Mouse (Mus musculus) heart, embryonic 16.5 days (tissue): Measurements from ENCODE around the gene Aig1. TPM values are rescaled to one million over a fixed set of nuclear protein-coding genes. Genes with fewer than 3 reads are reported as not detected.

Source experiments
- ATAC-seq: fragments of 200-750 bp; cut with Nextera tagmentation; replicated peaks from 2 replicates; pipeline ENCODE4 v1.8.0; 2017; ENCODE audit warnings: moderate number of reproducible peaks; ENCODE audit not compliant: insufficient read depth, low FRiP score; ENCODE audit errors: extremely low read depth
- H3K27ac ChIP-seq: fragments of 300-500 bp; sonication (generic); 2 replicates; pipeline ENCODE4 v1.5.1; 2014; ENCODE audit warnings: mild to moderate bottlenecking, low read length, control low read depth, moderate library complexity
- H3K27me3 ChIP-seq: fragments of 300-500 bp; sonication (generic); 2 replicates; pipeline ENCODE4 v1.6.1; 2014; ENCODE audit warnings: low read length, mixed read lengths; ENCODE audit not compliant: control insufficient read depth, insufficient read depth
- H3K36me3 ChIP-seq: fragments of 300-500 bp; sonication (generic); 2 replicates; pipeline ENCODE4 v1.6.1; 2014; ENCODE audit not compliant: control insufficient read depth, insufficient read depth
- H3K4me1 ChIP-seq: fragments of 300-500 bp; sonication (generic); 2 replicates; pipeline ENCODE4 v1.6.1; 2014; ENCODE audit warnings: low read length, mixed read lengths; ENCODE audit not compliant: control insufficient read depth, insufficient read depth
- H3K4me2 ChIP-seq: fragments of 300-500 bp; sonication (generic); 2 replicates; pipeline ENCODE4 v1.6.1; 2014; ENCODE audit warnings: low read depth, mild to moderate bottlenecking, control low read depth, low read length
- H3K4me3 ChIP-seq: fragments of 300-500 bp; sonication (generic); 2 replicates; pipeline ENCODE4 v1.5.1; 2014; ENCODE audit warnings: mild to moderate bottlenecking, control low read depth, low read length
- H3K9ac ChIP-seq: fragments of 300-500 bp; sonication (generic); 2 replicates; pipeline ENCODE4 v1.6.1; 2014; ENCODE audit warnings: low read length, control low read depth
- H3K9me3 ChIP-seq: fragments of 300-500 bp; sonication (generic); replicated peaks from 2 replicates; pipeline ENCODE4 v1.6.1; 2016; ENCODE audit warnings: low read length; ENCODE audit not compliant: control insufficient read depth
- WGBS: fragments of 180-500 bp; shearing (Covaris S2); extraction: QIAGEN DNeasy Blood & Tissue Kit; methylation state at CpG from one replicate; pipeline ENCODE4 v1.1.7; 2014; 5-methylcytosine and 5-hydroxymethylcytosine counted together
- polyA plus RNA-seq: library from polyadenylated mRNA; unstranded; fragments of >200 nt; fragmentation: Nextera tagmentation; extraction: Ambion mirVana; gene quantifications from 2 replicates; pipeline ENCODE4 v1.2.1, GENCODE M21; 2015

Aig1 gene
- polyA plus RNA-seq, 1 experiment from 2014 or later = 69.5 TPM

- Histone ChIP-seq H3K27ac (no peak overlapping the region), H3K9ac (no peak overlapping the region), H3K27me3 (no peaks in the 10 kb centered on the region), H3K9me3 (no peaks in the 10 kb centered on the region), H3K4me2 (no peak overlapping the region), H3K4me3 (no peak overlapping the region), H3K4me1 (peaks cover 16% of the 10 kb centered on the region), H3K36me3 (no peaks in the 10 kb centered on the region)
- ATAC-seq = no peak
- WGBS = 81% methylated on average over 21 of the region's 21 CpGs
These were observed 30.9 kb downstream of the Aig1 start for GRCm38 (mm10) chr10:13837709-13838456.

- ATAC-seq = no peak
- no peak overlapping the region for H3K4me3 ChIP-seq
- H3K4me1 ChIP-seq = peaks cover 7% of the 10 kb centered on the region
- H3K9ac ChIP-seq = no peak overlapping the region
- H3K27ac ChIP-seq = no peak overlapping the region
- no peaks in the 10 kb centered on the region for H3K36me3 ChIP-seq
- no peaks in the 10 kb centered on the region for H3K9me3 ChIP-seq
- 89% methylated on average over 9 of the region's 9 CpGs for WGBS
- no peak overlapping the region for H3K4me2 ChIP-seq
- no peaks in the 10 kb centered on the region for H3K27me3 ChIP-seq
These were observed 31.8 kb downstream of the Aig1 start for GRCm38 (mm10) chr10:13836956-13837355.

- no peak overlapping the region for H3K9ac ChIP-seq
- H3K27me3 ChIP-seq = no peaks in the 10 kb centered on the region
- no peak for ATAC-seq
- H3K4me1 ChIP-seq = peaks cover 5% of the 10 kb centered on the region; the same call in 1 of the 2 replicates
- no peak overlapping the region for H3K4me3 ChIP-seq
- 89% methylated on average over 10 of the region's 10 CpGs for WGBS
- no peak overlapping the region for H3K4me2 ChIP-seq
- H3K9me3 ChIP-seq = no peaks in the 10 kb centered on the region
- no peak overlapping the region for H3K27ac ChIP-seq
- no peaks in the 10 kb centered on the region for H3K36me3 ChIP-seq
These were observed 32.9 kb downstream of the Aig1 start for GRCm38 (mm10) chr10:13835737-13836475.

GRCm38 (mm10) chr10:13834056-13834455 is 34.7 kb downstream of the Aig1 start:
- H3K27ac ChIP-seq = no peak overlapping the region
- H3K4me1 ChIP-seq = peaks cover 5% of the 10 kb centered on the region; the same call in 1 of the 2 replicates
- no peaks in the 10 kb centered on the region for H3K9me3 ChIP-seq
- 0 out of 2 replicates have a peak, but pooled peaks cover 2% of the 10 kb centered on the region for H3K36me3 ChIP-seq
- 61% methylated on average over 7 of the region's 7 CpGs for WGBS
- H3K27me3 ChIP-seq = no peaks in the 10 kb centered on the region
- no peak overlapping the region for H3K4me3 ChIP-seq
- H3K9ac ChIP-seq = no peak overlapping the region
- H3K4me2 ChIP-seq = no peak overlapping the region
- no peak for ATAC-seq

GRCm38 (mm10) chr10:13833066-13833566 is 35.7 kb downstream of the Aig1 start:
- Histone ChIP-seq H3K27me3 (no peaks in the 10 kb centered on the region), H3K9me3 (no peaks in the 10 kb centered on the region), H3K9ac (no peak overlapping the region), H3K36me3 (peaks cover 7% of the 10 kb centered on the region), H3K4me2 (no peak overlapping the region), H3K4me3 (no peak overlapping the region), H3K27ac (no peak overlapping the region), H3K4me1 (no peaks in the 10 kb centered on the region)
- 85% methylated on average over 12 of the region's 12 CpGs for WGBS
- ATAC-seq = no peak

GRCm38 (mm10) chr10:13832546-13833033 is 36.2 kb downstream of the Aig1 start:
- no peak overlapping the region for H3K4me3 ChIP-seq
- H3K27me3 ChIP-seq = no peaks in the 10 kb centered on the region
- ATAC-seq = 0 out of 2 replicates have a peak, but pooled peaks have one; percentile 28
- H3K4me1 ChIP-seq = no peaks in the 10 kb centered on the region
- H3K36me3 ChIP-seq = peaks cover 7% of the 10 kb centered on the region
- H3K4me2 ChIP-seq = no peak overlapping the region
- no peak overlapping the region for H3K9ac ChIP-seq
- WGBS = 58% methylated on average over 7 of the region's 7 CpGs
- H3K9me3 ChIP-seq = no peaks in the 10 kb centered on the region
- H3K27ac ChIP-seq = no peak overlapping the region

- WGBS = 92% methylated on average over 8 of the region's 8 CpGs
- no peaks in the 10 kb centered on the region for H3K27me3 ChIP-seq
- ATAC-seq = no peak
- no peak overlapping the region for H3K9ac ChIP-seq
- peaks cover 9% of the 10 kb centered on the region for H3K36me3 ChIP-seq
- no peak overlapping the region for H3K4me2 ChIP-seq
- no peak overlapping the region for H3K27ac ChIP-seq
- H3K4me1 ChIP-seq = no peaks in the 10 kb centered on the region
- no peak overlapping the region for H3K4me3 ChIP-seq
- no peaks in the 10 kb centered on the region for H3K9me3 ChIP-seq
These were observed 41.6 kb downstream of the Aig1 start for GRCm38 (mm10) chr10:13827150-13827549.

- Histone ChIP-seq H3K4me2 (no peak overlapping the region), H3K27me3 (no peaks in the 10 kb centered on the region), H3K9me3 (no peaks in the 10 kb centered on the region), H3K9ac (no peak overlapping the region), H3K4me1 (no peaks in the 10 kb centered on the region), H3K4me3 (no peak overlapping the region), H3K27ac (no peak overlapping the region), H3K36me3 (no peaks in the 10 kb centered on the region)
- no peak for ATAC-seq
- WGBS = 91% methylated on average over 5 of the region's 5 CpGs
These were observed 55.2 kb downstream of the Aig1 start for GRCm38 (mm10) chr10:13813591-13813990.

GRCm38 (mm10) chr10:13808291-13808690 is 60.5 kb downstream of the Aig1 start:
- Histone ChIP-seq H3K9me3 (no peaks in the 10 kb centered on the region), H3K4me3 (no peak overlapping the region), H3K4me1 (peaks cover 3% of the 10 kb centered on the region; the same call in 1 of the 2 replicates), H3K4me2 (no peak overlapping the region; the same call in 1 of the 2 replicates), H3K9ac (no peak overlapping the region), H3K27me3 (no peaks in the 10 kb centered on the region), H3K27ac (no peak overlapping the region), H3K36me3 (peaks cover 7% of the 10 kb centered on the region; the same call in 1 of the 2 replicates)
- WGBS = 79% methylated on average over 1 of the region's 1 CpGs
- no peak for ATAC-seq
